Mouse (Mus musculus): ENCODE data around the gene Fkbp2. TPM values are rescaled to one million over a fixed set of nuclear protein-coding genes. Genes with fewer than 3 reads are reported as not detected.

Gene Fkbp2
- polyA plus RNA-seq, 1 experiment: 96.8 TPM

DNA sequence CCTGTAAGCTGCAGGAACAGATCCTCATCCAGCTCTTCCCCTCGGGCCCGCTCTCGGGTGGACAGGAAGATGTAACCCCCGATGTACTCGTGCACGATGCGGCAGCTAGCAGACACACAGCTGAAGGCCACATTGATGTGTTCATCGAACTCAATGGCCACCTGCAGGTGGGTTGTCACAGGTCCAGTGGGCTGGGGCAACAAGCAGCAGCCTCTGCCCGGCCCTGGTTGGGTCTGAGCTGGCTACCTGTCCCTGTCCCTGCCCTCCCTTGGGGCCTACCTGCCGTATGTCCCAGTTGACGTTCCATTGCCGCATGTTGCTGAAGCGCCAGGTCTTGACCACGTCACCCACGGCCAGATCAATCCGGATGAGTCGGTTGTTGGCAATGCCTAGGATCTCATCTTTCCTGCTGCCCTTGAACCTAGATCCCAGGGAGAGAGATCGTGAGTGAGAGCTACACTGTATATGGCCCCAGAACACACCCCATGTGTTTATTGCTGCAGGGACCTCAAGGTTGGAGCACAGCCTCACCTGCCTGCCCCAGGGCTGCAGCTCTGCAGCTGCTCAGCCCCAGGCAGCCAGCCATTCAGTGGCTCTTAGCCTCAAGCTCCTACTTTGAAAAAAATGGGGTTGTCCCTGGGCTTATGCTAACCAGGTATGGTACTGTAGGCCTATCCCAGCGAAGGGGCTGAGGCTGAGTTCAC, 19.2 kb upstream of the Fkbp2 start:
- Histone ChIP-seq H3K27me3 (ENCODE audit: control insufficient read depth, insufficient read depth, insufficient read length) (no peaks in the 10 kb centered on the region), H3K4me3 (no peak overlapping the region), H3ac (ENCODE audit: control insufficient read depth, insufficient read length) (no peak overlapping the region), H3K79me2 (ENCODE audit: control insufficient read depth, insufficient read depth) (no peaks in the 10 kb centered on the region), H3K36me3 (ENCODE audit: control insufficient read depth, insufficient read depth) (no peaks in the 10 kb centered on the region), H3K4me2 (ENCODE audit: low read depth) (no peak overlapping the region)
- TF ChIP-seq SRF (IDR thresholded peaks at IDR 0.05; ENCODE audit: control insufficient read depth, insufficient read length, low read depth) (no peak), MYOD1 (IDR thresholded peaks at IDR 0.05; ENCODE audit: control insufficient read depth in 1 of 3, insufficient read length in 2 of 3, low read depth in 2 of 3) (no peak), TCF12 (IDR thresholded peaks at IDR 0.05; ENCODE audit: insufficient read depth, poor library complexity, severe bottlenecking) (no peak), MYOG (IDR thresholded peaks at IDR 0.05; ENCODE audit: control insufficient read depth in 1 of 3, insufficient read depth in 1 of 3, insufficient read length in 2 of 3, low read depth in 2 of 3) (no peak), POLR2A (IDR thresholded peaks at IDR 0.05; ENCODE audit: insufficient read length, low read depth) (no peak), REST (IDR thresholded peaks at IDR 0.05; ENCODE audit: insufficient read depth, insufficient read length) (no peak), E2F4 (IDR thresholded peaks at IDR 0.05; ENCODE audit: insufficient read depth) (no peak), CEBPB (IDR thresholded peaks at IDR 0.05; ENCODE audit: insufficient read depth, poor library complexity, severe bottlenecking) (no peak), POLR2AphosphoS2 (IDR thresholded peaks at IDR 0.05; ENCODE audit: insufficient read length, low read depth) (no peak), TCF3 (IDR thresholded peaks at IDR 0.05; ENCODE audit: insufficient read length, low read depth) (no peak), MAX (IDR thresholded peaks at IDR 0.05; ENCODE audit: low read depth) (no peak), USF1 (IDR thresholded peaks at IDR 0.05; ENCODE audit: low read depth) (no peak)

DNA sequence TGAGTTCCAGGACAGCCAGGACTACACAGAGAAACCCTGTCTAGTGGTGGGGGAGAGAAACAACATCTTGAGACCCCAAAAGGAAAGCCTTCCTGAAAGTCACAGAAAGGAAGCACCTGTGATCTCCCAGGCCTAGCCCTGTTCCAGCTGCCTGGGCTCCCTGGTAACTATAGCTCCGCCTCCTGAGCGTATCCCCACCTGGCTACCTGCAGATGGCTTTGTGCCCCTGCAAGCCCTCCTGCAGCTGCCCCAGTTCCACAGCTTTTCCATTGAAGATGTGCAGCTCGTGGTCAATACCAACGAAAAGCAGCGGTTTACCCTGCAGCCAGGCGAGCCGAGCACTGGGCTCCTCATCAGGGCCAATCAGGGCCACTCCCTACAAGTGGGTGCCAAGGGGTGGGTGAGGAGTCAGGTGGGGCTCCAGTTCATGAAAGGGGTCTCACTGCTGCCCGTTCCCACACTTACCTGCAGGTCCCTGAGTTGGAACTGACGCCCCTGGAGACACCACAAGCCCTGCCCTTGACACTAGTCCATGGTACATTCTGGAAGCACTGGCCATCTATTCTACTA, 17.5 kb upstream of the Fkbp2 start:
- Histone ChIP-seq H3K79me2 (ENCODE audit: control insufficient read depth, insufficient read depth) (no peaks in the 10 kb centered on the region), H3K4me3 (no peak overlapping the region), H3K27me3 (ENCODE audit: control insufficient read depth, insufficient read depth, insufficient read length) (no peaks in the 10 kb centered on the region), H3K36me3 (ENCODE audit: control insufficient read depth, insufficient read depth) (no peaks in the 10 kb centered on the region), H3K4me2 (ENCODE audit: low read depth) (no peak overlapping the region), H3ac (ENCODE audit: control insufficient read depth, insufficient read length) (no peak overlapping the region)
- no peak for TF ChIP-seq MYOG (IDR thresholded peaks at IDR 0.05; ENCODE audit: control insufficient read depth in 1 of 3, insufficient read depth in 1 of 3, insufficient read length in 2 of 3, low read depth in 2 of 3)
- no peak for TF ChIP-seq CEBPB (IDR thresholded peaks at IDR 0.05; ENCODE audit: insufficient read depth, poor library complexity, severe bottlenecking)
- TF ChIP-seq E2F4 (IDR thresholded peaks at IDR 0.05; ENCODE audit: insufficient read depth): no peak
- no peak for TF ChIP-seq SRF (IDR thresholded peaks at IDR 0.05; ENCODE audit: control insufficient read depth, insufficient read length, low read depth)
- TF ChIP-seq TCF3 (IDR thresholded peaks at IDR 0.05; ENCODE audit: insufficient read length, low read depth): no peak
- TF ChIP-seq MAX (IDR thresholded peaks at IDR 0.05; ENCODE audit: low read depth): no peak
- TF ChIP-seq POLR2AphosphoS2 (IDR thresholded peaks at IDR 0.05; ENCODE audit: insufficient read length, low read depth): no peak

DNA sequence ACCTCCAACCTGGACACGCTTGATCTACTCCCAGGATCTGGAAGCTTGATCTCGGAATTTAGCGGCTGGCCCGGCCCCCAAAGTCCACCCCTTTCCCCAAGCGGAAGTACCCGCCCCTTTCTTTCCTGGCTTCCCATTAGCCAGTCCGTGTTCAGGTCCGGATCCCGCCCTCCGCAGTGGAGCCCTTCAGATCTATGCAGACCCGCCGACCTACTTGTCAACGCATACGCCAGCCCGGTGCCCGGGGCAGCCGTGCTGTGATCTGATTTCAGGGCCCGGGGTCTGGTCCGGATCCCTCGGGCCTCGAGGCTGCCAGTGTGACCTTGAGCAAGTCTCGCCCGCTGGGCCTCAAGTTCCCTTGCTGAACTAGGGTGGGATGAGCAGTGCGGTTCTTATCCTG, 15.7 kb upstream of the Fkbp2 start, which contains the start of the genes Nudt22 and Trpt1:
TSS of gene Nudt22 (minus strand) at position 112 of the 400 bp plus-strand sequence.
TSS of gene Trpt1 (plus strand) at position 126 of the 400 bp plus-strand sequence.
- Histone ChIP-seq H3K27me3 (ENCODE audit: control insufficient read depth, insufficient read depth, insufficient read length) (no peaks in the 10 kb centered on the region), H3K4me2 (ENCODE audit: low read depth) (peak within 1 kb of the TSS; percentile 97), H3K79me2 (ENCODE audit: control insufficient read depth, insufficient read depth) (no peaks in the 10 kb centered on the region), H3K4me3 (peak within 1 kb of the TSS; percentile 42), H3ac (ENCODE audit: control insufficient read depth, insufficient read length) (peak within 1 kb of the TSS; percentile 3), H3K36me3 (ENCODE audit: control insufficient read depth, insufficient read depth) (no peaks in the 10 kb centered on the region)
- TF ChIP-seq E2F4 (IDR thresholded peaks at IDR 0.05; ENCODE audit: insufficient read depth) (no peak), SRF (IDR thresholded peaks at IDR 0.05; ENCODE audit: control insufficient read depth, insufficient read length, low read depth) (no peak), USF1 (IDR thresholded peaks at IDR 0.05; ENCODE audit: low read depth) (no peak), MYOG (IDR thresholded peaks at IDR 0.05; ENCODE audit: control insufficient read depth in 1 of 3, insufficient read depth in 1 of 3, insufficient read length in 2 of 3, low read depth in 2 of 3) (no peak), TCF12 (IDR thresholded peaks at IDR 0.05; ENCODE audit: insufficient read depth, poor library complexity, severe bottlenecking) (no peak), TCF3 (IDR thresholded peaks at IDR 0.05; ENCODE audit: insufficient read length, low read depth) (no peak), MYOD1 (IDR thresholded peaks at IDR 0.05; ENCODE audit: control insufficient read depth in 1 of 3, insufficient read length in 2 of 3, low read depth in 2 of 3) (no peak), REST (IDR thresholded peaks at IDR 0.05; ENCODE audit: insufficient read depth, insufficient read length) (no peak), CEBPB (IDR thresholded peaks at IDR 0.05; ENCODE audit: insufficient read depth, poor library complexity, severe bottlenecking) (no peak), POLR2AphosphoS2 (IDR thresholded peaks at IDR 0.05; ENCODE audit: insufficient read length, low read depth) (peak; percentile 50), MAX (IDR thresholded peaks at IDR 0.05; ENCODE audit: low read depth) (no peak), POLR2A (IDR thresholded peaks at IDR 0.05; ENCODE audit: insufficient read length, low read depth) (peak; percentile 75)

DNA sequence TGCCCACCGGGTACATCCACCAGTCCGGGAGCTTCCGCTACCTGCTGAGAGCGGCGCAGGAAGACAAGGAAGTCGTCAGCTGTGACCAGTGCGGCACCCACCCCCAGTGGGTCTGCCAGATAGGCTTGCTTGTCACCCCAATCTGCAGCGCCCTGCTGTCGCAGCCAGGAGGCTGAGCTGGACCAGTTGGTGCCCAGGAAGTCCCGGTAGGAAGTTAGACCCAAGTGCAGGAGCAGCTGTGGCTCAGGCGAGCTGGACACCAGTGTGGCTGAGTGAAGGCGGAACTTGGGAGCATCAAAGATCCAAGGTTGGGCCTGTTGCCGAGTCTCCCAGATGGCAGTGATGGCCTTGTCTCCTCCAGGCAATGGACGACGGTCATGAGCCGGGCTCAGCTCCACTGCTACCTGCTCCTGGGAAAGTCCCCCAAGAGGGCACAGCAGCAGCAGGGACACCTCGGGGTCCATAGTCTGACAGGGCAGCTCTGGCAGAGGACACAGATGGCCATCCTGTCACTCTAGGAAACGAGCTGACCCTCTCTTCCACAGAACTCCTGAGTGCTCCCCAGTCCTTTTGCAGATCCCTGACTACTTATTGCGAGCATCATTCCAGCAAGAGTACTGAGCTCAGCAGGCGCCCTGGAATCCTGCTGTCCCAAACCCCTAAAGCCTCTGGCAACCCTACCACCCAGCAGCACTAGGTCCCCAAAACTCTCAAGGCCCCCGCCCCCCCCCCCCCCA, 15.1 kb upstream of the Fkbp2 start:
- Histone ChIP-seq H3K27me3 (ENCODE audit: control insufficient read depth, insufficient read depth, insufficient read length) (no peaks in the 10 kb centered on the region), H3ac (ENCODE audit: control insufficient read depth, insufficient read length) (peak overlapping the region; percentile 3)

More for the DNA sequence above, 15.1 kb upstream of the Fkbp2 start:
- Histone ChIP-seq H3K36me3 (ENCODE audit: control insufficient read depth, insufficient read depth) (no peaks in the 10 kb centered on the region), H3K4me3 (peak overlapping the region; percentile 42), H3K4me2 (ENCODE audit: low read depth) (peak overlapping the region; percentile 97), H3K79me2 (ENCODE audit: control insufficient read depth, insufficient read depth) (no peaks in the 10 kb centered on the region)
- TF ChIP-seq TCF3 (IDR thresholded peaks at IDR 0.05; ENCODE audit: insufficient read length, low read depth) (no peak), MYOG (IDR thresholded peaks at IDR 0.05; ENCODE audit: control insufficient read depth in 1 of 3, insufficient read depth in 1 of 3, insufficient read length in 2 of 3, low read depth in 2 of 3) (peak in 2 of 3 experiments; percentile 35 to 59), REST (IDR thresholded peaks at IDR 0.05; ENCODE audit: insufficient read depth, insufficient read length) (no peak), POLR2A (IDR thresholded peaks at IDR 0.05; ENCODE audit: insufficient read length, low read depth) (no peak), CEBPB (IDR thresholded peaks at IDR 0.05; ENCODE audit: insufficient read depth, poor library complexity, severe bottlenecking) (no peak), USF1 (IDR thresholded peaks at IDR 0.05; ENCODE audit: low read depth) (no peak), SRF (IDR thresholded peaks at IDR 0.05; ENCODE audit: control insufficient read depth, insufficient read length, low read depth) (no peak), TCF12 (IDR thresholded peaks at IDR 0.05; ENCODE audit: insufficient read depth, poor library complexity, severe bottlenecking) (no peak)

Measured in myocyte (in vitro differentiated cells).